Mouse (Mus musculus) embryonic fibroblast, embryonic 13.5 days (primary cell): ENCODE measurements around the gene Slc27a4.
A peak's percentile ranks its signal among the peaks of the same experiment; 100 is the strongest.

Experiments used
- CTCF ChIP-seq: IDR thresholded peaks from 2 replicates; pipeline ENCODE4 v1.5.1; 2011; ENCODE audit warnings: mild to moderate bottlenecking, control low read depth, low read length, moderate library complexity, borderline replicate concordance; ENCODE audit not compliant: insufficient read depth
- POLR2A ChIP-seq: IDR thresholded peaks from 2 replicates; pipeline ENCODE4 v1.6.1; 2011; ENCODE audit warnings: low read depth, mild to moderate bottlenecking, control low read depth, low read length, moderate library complexity

DNA sequence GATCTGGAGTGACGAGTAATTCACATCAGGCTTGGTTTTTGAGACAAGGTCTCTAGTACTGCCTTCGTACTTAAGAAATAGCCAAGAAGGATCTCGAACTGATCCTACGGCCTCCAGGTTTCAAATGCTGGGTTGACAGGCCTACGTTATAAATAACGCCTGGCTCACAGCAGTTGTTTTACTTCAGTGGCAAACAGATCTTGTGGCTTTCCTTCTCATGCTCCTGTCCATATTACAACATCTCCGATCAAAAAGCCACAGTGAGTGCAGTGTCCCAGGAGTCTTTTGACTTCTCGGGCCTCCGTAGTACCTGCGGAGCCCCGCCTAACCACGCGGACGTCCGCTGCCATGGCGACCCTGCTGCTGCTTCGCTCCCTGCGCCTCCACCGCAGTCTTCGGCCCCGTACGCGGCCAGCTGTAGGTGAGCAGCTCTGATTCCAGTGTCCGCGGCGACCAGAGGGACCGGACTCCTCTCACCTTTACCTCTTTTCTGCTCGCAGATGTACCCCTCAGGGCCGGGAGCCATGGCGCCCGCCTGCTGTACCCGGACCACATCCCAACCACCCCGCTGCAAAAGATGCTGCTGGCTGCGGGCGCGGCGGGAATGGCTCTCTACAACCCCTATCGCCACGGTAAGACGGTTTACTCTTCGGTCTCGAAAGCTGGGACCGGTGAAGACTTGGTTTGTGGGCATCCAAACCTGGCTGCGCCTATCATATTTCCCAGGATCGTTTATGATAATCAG is 14.3 kb upstream of the Slc27a4 start, which contains the start of gene Trub2:
- TF ChIP-seq POLR2A, result peak; percentile 63; the same call in 1 of the 2 replicates
- no peak for TF ChIP-seq CTCF
